Mouse (Mus musculus): ENCODE measurements around the gene Il1rapl1. TPM values are rescaled to one million over a fixed set of nuclear protein-coding genes. Genes with fewer than 3 reads are reported as not detected.
"Not testable (repeated sequence)": the region's sequence is repeated elsewhere in the genome, so short reads cannot be mapped to it uniquely, and the experiment has no call there.

Gene Il1rapl1
- polyA plus RNA-seq, 1 experiment from 2014 or later, result 0.22 TPM

GRCm38 (mm10) chrX:87507997-87508396 lies 607.4 kb downstream of the Il1rapl1 start:
- no peak overlapping the region for H3K4me3 ChIP-seq
- H3K36me3 ChIP-seq, result no peaks in the 10 kb centered on the region
- no peak for ATAC-seq (ENCODE audit: borderline replicate concordance, extremely low read depth, low FRiP score, low TSS enrichment)
- H3K4me2 ChIP-seq, result no peak overlapping the region
- no peaks in the 10 kb centered on the region for H3K27me3 ChIP-seq
- H3K9me3 ChIP-seq, result no peaks in the 10 kb centered on the region
- no peak overlapping the region for H3K27ac ChIP-seq
- no peaks in the 10 kb centered on the region for H3K4me1 ChIP-seq
- no peak overlapping the region for H3K9ac ChIP-seq

GRCm38 (mm10) chrX:87502604-87503003 lies 612.8 kb downstream of the Il1rapl1 start:
- no peaks in the 10 kb centered on the region for H3K27me3 ChIP-seq

GRCm38 (mm10) chrX:87483416-87483815 lies 632.0 kb downstream of the Il1rapl1 start:
- Histone ChIP-seq H3K27me3 (no peaks in the 10 kb centered on the region), H3K4me1 (no peaks in the 10 kb centered on the region), H3K27ac (no peak overlapping the region), H3K4me3 (no peak overlapping the region), H3K4me2 (no peak overlapping the region), H3K9ac (no peak overlapping the region), H3K36me3 (no peaks in the 10 kb centered on the region), H3K9me3 (no peaks in the 10 kb centered on the region)
- no peak for ATAC-seq (ENCODE audit: borderline replicate concordance, extremely low read depth, low FRiP score, low TSS enrichment)
- 92% methylated on average over 1 of the region's 1 CpGs for WGBS

More at GRCm38 (mm10) chrX:87502604-87503003, 612.8 kb downstream of the Il1rapl1 start:
- no peaks in the 10 kb centered on the region for H3K4me1 ChIP-seq
- no peaks in the 10 kb centered on the region for H3K9me3 ChIP-seq
- no peak overlapping the region for H3K9ac ChIP-seq
- ATAC-seq (ENCODE audit: borderline replicate concordance, extremely low read depth, low FRiP score, low TSS enrichment), result no peak
- no peak overlapping the region for H3K27ac ChIP-seq
- no peak overlapping the region for H3K4me2 ChIP-seq
- WGBS, result 67% methylated on average over 5 of the region's 5 CpGs
- H3K4me3 ChIP-seq, result no peak overlapping the region
- H3K36me3 ChIP-seq, result no peaks in the 10 kb centered on the region

GRCm38 (mm10) chrX:87238191-87238590 lies 877.3 kb downstream of the Il1rapl1 start:
- not testable (repeated sequence) for ATAC-seq (ENCODE audit: borderline replicate concordance, extremely low read depth, low FRiP score, low TSS enrichment); H3K9me3 ChIP-seq; H3K4me3 ChIP-seq; H3K36me3 ChIP-seq; H3K9ac ChIP-seq; H3K4me2 ChIP-seq; H3K27ac ChIP-seq; H3K27me3 ChIP-seq; H3K4me1 ChIP-seq
- WGBS, result 47% methylated on average over 11 of the region's 11 CpGs

- H3K36me3 ChIP-seq, result no peaks in the 10 kb centered on the region
- no peaks in the 10 kb centered on the region for H3K4me1 ChIP-seq
- no peak overlapping the region for H3K27ac ChIP-seq
Measured at GRCm38 (mm10) chrX:87225280-87225679, 890.2 kb downstream of the Il1rapl1 start.

GRCm38 (mm10) chrX:87002296-87002695 lies 1113.1 kb downstream of the Il1rapl1 start:
- ATAC-seq (ENCODE audit: borderline replicate concordance, extremely low read depth, low FRiP score, low TSS enrichment), result no peak
- Histone ChIP-seq H3K4me3 (no peak overlapping the region), H3K4me1 (no peaks in the 10 kb centered on the region), H3K9ac (no peak overlapping the region), H3K9me3 (no peaks in the 10 kb centered on the region), H3K27ac (no peak overlapping the region), H3K27me3 (no peaks in the 10 kb centered on the region), H3K4me2 (no peak overlapping the region), H3K36me3 (no peaks in the 10 kb centered on the region)

More at GRCm38 (mm10) chrX:87225280-87225679, 890.2 kb downstream of the Il1rapl1 start:
- no peak overlapping the region for H3K4me3 ChIP-seq
- H3K4me2 ChIP-seq, result no peak overlapping the region
- ATAC-seq (ENCODE audit: borderline replicate concordance, extremely low read depth, low FRiP score, low TSS enrichment), result no peak
- no peak overlapping the region for H3K9ac ChIP-seq
- no peaks in the 10 kb centered on the region for H3K27me3 ChIP-seq
- H3K9me3 ChIP-seq, result no peaks in the 10 kb centered on the region

- 65% methylated on average over 1 of the region's 1 CpGs for WGBS
- Histone ChIP-seq H3K4me1 (no peaks in the 10 kb centered on the region), H3K27me3 (no peaks in the 10 kb centered on the region), H3K27ac (no peak overlapping the region), H3K4me3 (no peak overlapping the region), H3K9ac (no peak overlapping the region), H3K36me3 (no peaks in the 10 kb centered on the region), H3K9me3 (no peaks in the 10 kb centered on the region), H3K4me2 (no peak overlapping the region)
- no peak for ATAC-seq (ENCODE audit: borderline replicate concordance, extremely low read depth, low FRiP score, low TSS enrichment)
Measured at GRCm38 (mm10) chrX:86955126-86955525, 1160.3 kb downstream of the Il1rapl1 start.

GRCm38 (mm10) chrX:86954614-86955013 lies 1160.8 kb downstream of the Il1rapl1 start:
- WGBS, result 93% methylated on average over 1 of the region's 1 CpGs
- no peaks in the 10 kb centered on the region for H3K4me1 ChIP-seq
- no peaks in the 10 kb centered on the region for H3K27me3 ChIP-seq
- H3K4me3 ChIP-seq, result no peak overlapping the region
- no peaks in the 10 kb centered on the region for H3K36me3 ChIP-seq
- H3K9me3 ChIP-seq, result no peaks in the 10 kb centered on the region
- ATAC-seq (ENCODE audit: borderline replicate concordance, extremely low read depth, low FRiP score, low TSS enrichment), result no peak
- H3K4me2 ChIP-seq, result no peak overlapping the region
- H3K27ac ChIP-seq, result no peak overlapping the region
- no peak overlapping the region for H3K9ac ChIP-seq

- Histone ChIP-seq H3K4me3 (no peak overlapping the region), H3K27ac (no peak overlapping the region), H3K9ac (no peak overlapping the region), H3K4me2 (no peak overlapping the region), H3K4me1 (no peaks in the 10 kb centered on the region), H3K36me3 (no peaks in the 10 kb centered on the region), H3K9me3 (no peaks in the 10 kb centered on the region), H3K27me3 (no peaks in the 10 kb centered on the region)
- no peak for ATAC-seq (ENCODE audit: borderline replicate concordance, extremely low read depth, low FRiP score, low TSS enrichment)
- 63% methylated on average over 2 of the region's 2 CpGs for WGBS
Measured at GRCm38 (mm10) chrX:86950940-86951339, 1164.5 kb downstream of the Il1rapl1 start.

GRCm38 (mm10) chrX:86949112-86949511 lies 1166.3 kb downstream of the Il1rapl1 start:
- no peaks in the 10 kb centered on the region for H3K4me1 ChIP-seq
- H3K4me3 ChIP-seq, result no peak overlapping the region
- no peak overlapping the region for H3K4me2 ChIP-seq
- no peaks in the 10 kb centered on the region for H3K9me3 ChIP-seq
- ATAC-seq (ENCODE audit: borderline replicate concordance, extremely low read depth, low FRiP score, low TSS enrichment), result no peak
- H3K36me3 ChIP-seq, result no peaks in the 10 kb centered on the region
- H3K27me3 ChIP-seq, result no peaks in the 10 kb centered on the region
- no peak overlapping the region for H3K27ac ChIP-seq
- no peak overlapping the region for H3K9ac ChIP-seq

GRCm38 (mm10) chrX:86854835-86855234 lies 1260.6 kb downstream of the Il1rapl1 start:
- WGBS, result 76% methylated on average over 2 of the region's 2 CpGs
- H3K9me3 ChIP-seq, result no peaks in the 10 kb centered on the region
- H3K4me2 ChIP-seq, result no peak overlapping the region
- no peaks in the 10 kb centered on the region for H3K27me3 ChIP-seq
- no peak for ATAC-seq (ENCODE audit: borderline replicate concordance, extremely low read depth, low FRiP score, low TSS enrichment)
- H3K36me3 ChIP-seq, result no peaks in the 10 kb centered on the region
- no peak overlapping the region for H3K4me3 ChIP-seq
- H3K27ac ChIP-seq, result no peak overlapping the region
- H3K9ac ChIP-seq, result no peak overlapping the region
- no peaks in the 10 kb centered on the region for H3K4me1 ChIP-seq

GRCm38 (mm10) chrX:86808218-86808617 lies 1307.2 kb downstream of the Il1rapl1 start:
- no peaks in the 10 kb centered on the region for H3K4me1 ChIP-seq
- H3K4me2 ChIP-seq, result no peak overlapping the region
- no peak overlapping the region for H3K4me3 ChIP-seq
- no peaks in the 10 kb centered on the region for H3K27me3 ChIP-seq
- WGBS, result 61% methylated on average over 3 of the region's 3 CpGs
- ATAC-seq (ENCODE audit: borderline replicate concordance, extremely low read depth, low FRiP score, low TSS enrichment), result no peak
- no peaks in the 10 kb centered on the region for H3K9me3 ChIP-seq
- H3K9ac ChIP-seq, result no peak overlapping the region
- no peak overlapping the region for H3K27ac ChIP-seq
- no peaks in the 10 kb centered on the region for H3K36me3 ChIP-seq

- Histone ChIP-seq H3K27me3 (no peaks in the 10 kb centered on the region), H3K4me3 (no peak overlapping the region), H3K27ac (no peak overlapping the region), H3K9ac (no peak overlapping the region), H3K4me2 (no peak overlapping the region), H3K4me1 (no peaks in the 10 kb centered on the region), H3K9me3 (no peaks in the 10 kb centered on the region), H3K36me3 (no peaks in the 10 kb centered on the region)
- WGBS, result 70% methylated on average over 2 of the region's 2 CpGs
- ATAC-seq (ENCODE audit: borderline replicate concordance, extremely low read depth, low FRiP score, low TSS enrichment), result no peak
Measured at GRCm38 (mm10) chrX:86802725-86803124, 1312.7 kb downstream of the Il1rapl1 start.
